Mouse (Mus musculus) stomach, embryonic 16.5 days (tissue): Measurements from ENCODE around the gene Abca5. TPM values are rescaled to one million over a fixed set of nuclear protein-coding genes. Genes with fewer than 3 reads are reported as not detected.

Experiments used
- ATAC-seq: fragments of 200-750 bp; cut with Nextera tagmentation; 2 replicates; pipeline ENCODE4 v1.8.0; 2017; ENCODE audit warnings: moderate number of reproducible peaks, moderate TSS enrichment; ENCODE audit not compliant: insufficient read depth, low FRiP score
- H3K27ac ChIP-seq: fragments of 300-500 bp; sonication (generic); 2 replicates; pipeline ENCODE4 v1.5.1; 2014; ENCODE audit warnings: low read length
- H3K27me3 ChIP-seq: fragments of 300-500 bp; sonication (generic); 2 replicates; pipeline ENCODE4 v1.6.1; 2014; ENCODE audit warnings: low read length, control low read depth, mixed read lengths; ENCODE audit not compliant: control insufficient read depth, insufficient read depth
- H3K36me3 ChIP-seq: fragments of 300-500 bp; sonication (generic); 2 replicates; pipeline ENCODE4 v1.6.1; 2014; ENCODE audit warnings: low read length; ENCODE audit not compliant: control insufficient read depth, insufficient read depth
- H3K4me1 ChIP-seq: fragments of 300-500 bp; sonication (generic); 2 replicates; pipeline ENCODE4 v1.6.1; 2014; ENCODE audit warnings: low read length, control low read depth, mixed read lengths; ENCODE audit not compliant: control insufficient read depth, insufficient read depth
- H3K4me2 ChIP-seq: fragments of 300-500 bp; sonication (generic); 2 replicates; pipeline ENCODE4 v1.6.1; 2014; ENCODE audit warnings: low read depth, low read length, mixed read lengths
- H3K4me3 ChIP-seq: fragments of 300-500 bp; sonication (generic); replicated peaks from 2 replicates; pipeline ENCODE4 v1.5.1; 2014; ENCODE audit warnings: mild to moderate bottlenecking, low read length
- H3K9ac ChIP-seq: fragments of 300-500 bp; sonication (generic); 2 replicates; pipeline ENCODE4 v1.6.1; 2014; ENCODE audit warnings: low read length
- H3K9me3 ChIP-seq: fragments of 300-500 bp; sonication (generic); replicated peaks from 2 replicates; pipeline ENCODE4 v1.6.1; 2016; ENCODE audit warnings: low read length, control low read depth; ENCODE audit not compliant: control insufficient read depth
- WGBS: fragments of 180-500 bp; shearing (Covaris S2); extraction: QIAGEN DNeasy Blood & Tissue Kit; methylation state at CpG from one replicate; pipeline ENCODE4 v1.1.7; 2014; 5-methylcytosine and 5-hydroxymethylcytosine counted together
- polyA plus RNA-seq: library from polyadenylated mRNA; unstranded; fragments of >200 nt; fragmentation: Nextera tagmentation; extraction: Ambion mirVana; gene quantifications from 2 replicates; pipeline ENCODE4 v1.2.1, GENCODE M21; 2015

Gene Abca5
- polyA plus RNA-seq, 1 experiment from 2014 or later: 3.8 TPM

DNA sequence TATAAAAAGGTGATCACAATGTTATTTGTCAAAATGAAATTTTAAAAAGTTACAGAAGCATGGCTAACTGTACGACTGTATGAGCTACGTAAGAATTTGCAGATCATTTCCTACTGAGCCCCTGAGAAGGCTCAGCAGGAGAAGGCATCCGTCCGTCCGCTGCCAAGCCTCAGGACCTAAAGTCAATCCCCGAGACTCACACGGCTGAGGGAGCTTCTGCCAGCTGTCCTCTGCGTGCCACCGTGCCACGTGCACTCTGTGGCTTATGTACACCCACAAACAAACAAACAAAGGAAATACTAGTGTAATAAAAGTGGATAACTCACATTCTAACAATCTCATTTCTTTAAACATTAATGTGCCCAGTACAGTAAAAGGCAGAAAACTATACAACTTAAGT is 52.7 kb downstream of the Abca5 start:
- no peaks in the 10 kb centered on the region for H3K4me1 ChIP-seq
- no peak overlapping the region for H3K4me3 ChIP-seq
- WGBS: 66% methylated on average over 10 of the region's 10 CpGs
- H3K4me2 ChIP-seq: no peak overlapping the region
- H3K27me3 ChIP-seq: no peaks in the 10 kb centered on the region
- no peak overlapping the region for H3K9ac ChIP-seq
- no peak overlapping the region for H3K27ac ChIP-seq
- no peaks in the 10 kb centered on the region for H3K36me3 ChIP-seq
- no peaks in the 10 kb centered on the region for H3K9me3 ChIP-seq
- no peak for ATAC-seq

DNA sequence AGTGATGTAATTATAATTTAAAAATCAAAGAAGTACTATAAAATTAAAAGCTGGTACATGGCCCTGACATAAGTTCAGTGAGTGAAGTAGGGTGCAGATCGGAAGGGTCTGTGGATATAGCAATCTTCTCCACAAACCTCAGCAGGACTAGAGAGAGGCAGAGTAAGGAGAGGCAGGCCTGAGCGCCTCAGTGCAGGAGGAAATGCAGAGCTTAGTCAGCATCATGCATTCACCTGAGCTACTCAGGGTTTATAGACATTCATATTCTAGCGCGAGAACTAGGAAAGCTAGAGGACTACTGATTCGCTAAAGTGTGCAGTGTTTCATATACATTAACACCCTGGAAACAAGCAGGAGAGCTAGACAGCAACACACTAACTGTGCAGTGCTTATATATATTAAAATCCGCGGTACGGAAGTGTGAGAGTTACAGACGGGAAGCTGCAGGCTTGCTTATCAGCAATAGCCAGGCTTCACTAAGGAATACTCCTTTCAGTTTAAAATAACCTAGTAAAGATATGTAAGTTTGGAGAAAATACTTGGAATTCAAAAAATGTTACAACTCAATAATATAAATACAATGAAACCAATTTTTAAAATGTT is 53.2 kb downstream of the Abca5 start:
- Histone ChIP-seq H3K4me2 (no peak overlapping the region), H3K4me1 (no peaks in the 10 kb centered on the region), H3K27me3 (no peaks in the 10 kb centered on the region), H3K27ac (no peak overlapping the region), H3K9me3 (no peaks in the 10 kb centered on the region), H3K4me3 (no peak overlapping the region), H3K36me3 (no peaks in the 10 kb centered on the region), H3K9ac (no peak overlapping the region)
- ATAC-seq: no peak
- 76% methylated on average over 9 of the region's 9 CpGs for WGBS

DNA sequence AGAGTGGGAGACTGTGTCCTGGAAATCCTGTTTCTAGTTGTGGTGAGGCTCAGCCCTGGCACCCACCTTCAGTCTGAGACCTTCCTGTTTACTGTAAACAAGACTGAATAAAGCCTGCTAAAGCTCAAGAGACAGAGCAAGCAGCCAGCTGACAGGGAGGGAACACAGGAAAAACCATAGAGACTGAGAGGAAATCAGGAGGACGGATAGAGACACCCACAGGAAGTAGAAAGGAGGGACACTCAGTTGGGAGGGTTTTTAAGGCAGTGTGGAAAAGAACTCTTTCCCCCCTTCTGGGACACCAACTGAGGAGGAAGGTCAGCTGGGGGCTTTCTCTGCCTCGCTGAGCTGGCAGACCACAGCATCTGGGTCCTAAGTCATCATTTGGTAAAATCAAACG is 62.7 kb downstream of the Abca5 start:
- H3K9me3 ChIP-seq: no peaks in the 10 kb centered on the region
- no peak overlapping the region for H3K4me2 ChIP-seq
- H3K4me1 ChIP-seq: no peaks in the 10 kb centered on the region
- 46% methylated on average over 3 of the region's 3 CpGs for WGBS
- H3K36me3 ChIP-seq: no peaks in the 10 kb centered on the region
- no peaks in the 10 kb centered on the region for H3K27me3 ChIP-seq
- H3K9ac ChIP-seq: no peak overlapping the region
- no peak for ATAC-seq
- no peak overlapping the region for H3K27ac ChIP-seq
- H3K4me3 ChIP-seq: no peak overlapping the region

DNA sequence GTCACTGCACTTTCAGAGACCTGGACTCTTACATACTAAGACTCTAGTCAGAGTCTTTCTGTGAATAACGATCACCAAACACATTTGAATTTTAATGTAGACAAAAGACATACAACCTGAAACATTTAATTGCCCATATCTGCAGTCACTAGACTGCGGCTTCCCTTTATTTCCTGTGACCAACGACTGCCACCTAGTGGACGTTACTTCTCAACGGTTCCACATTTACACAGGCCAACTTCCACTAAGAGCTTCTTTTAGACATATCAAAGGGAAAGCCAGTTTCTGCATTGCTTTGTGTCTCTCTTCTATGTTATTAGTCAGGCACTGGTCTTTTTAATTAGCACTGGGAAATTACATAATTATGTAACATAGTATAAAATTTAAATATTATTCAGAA is 65.8 kb downstream of the Abca5 start:
- Histone ChIP-seq H3K9me3 (no peaks in the 10 kb centered on the region), H3K9ac (no peak overlapping the region), H3K36me3 (no peaks in the 10 kb centered on the region), H3K4me2 (no peak overlapping the region), H3K4me3 (no peak overlapping the region), H3K27me3 (no peaks in the 10 kb centered on the region), H3K4me1 (0 out of 2 replicates have a peak, but pooled peaks cover 3% of the 10 kb centered on the region), H3K27ac (no peak overlapping the region)
- no peak for ATAC-seq
- 7% methylated on average over 5 of the region's 5 CpGs for WGBS

DNA sequence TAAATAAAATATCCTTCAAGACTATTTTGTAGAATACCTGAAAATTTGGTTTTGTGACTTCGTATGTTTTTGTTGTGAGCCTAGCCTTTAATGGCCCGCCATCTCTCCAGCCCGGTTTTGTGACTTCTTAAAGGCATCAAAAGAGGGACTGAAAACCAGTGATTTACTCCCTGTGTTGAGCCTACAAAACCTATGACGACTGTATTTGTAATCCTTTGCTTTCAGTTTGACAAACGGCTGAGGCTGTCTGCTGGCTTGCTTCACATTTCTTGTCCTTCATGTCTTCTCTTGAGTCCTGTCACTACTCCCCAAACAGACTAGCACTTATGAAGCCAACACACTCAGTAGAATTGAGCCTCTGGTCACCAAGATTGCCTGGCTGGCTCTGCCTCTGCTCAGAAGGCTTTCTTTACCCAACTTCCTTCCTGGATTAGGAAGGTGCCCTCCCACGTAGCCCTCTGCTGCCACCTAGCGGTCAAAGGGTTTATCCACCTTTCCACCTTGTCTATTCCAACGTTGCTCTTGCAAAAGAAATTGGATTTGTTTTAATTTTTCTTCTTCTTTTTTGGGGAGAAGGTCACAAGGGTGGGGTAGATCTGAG is 69.2 kb downstream of the Abca5 start:
- Histone ChIP-seq H3K4me3 (no peak overlapping the region; the same call in 1 of the 2 replicates), H3K4me2 (peak overlapping the region; percentile 38; the same call in 1 of the 2 replicates), H3K36me3 (no peaks in the 10 kb centered on the region), H3K9ac (peak overlapping the region; percentile 55), H3K27ac (no peak overlapping the region; the same call in 1 of the 2 replicates), H3K4me1 (0 out of 2 replicates have a peak, but pooled peaks cover 3% of the 10 kb centered on the region), H3K27me3 (no peaks in the 10 kb centered on the region), H3K9me3 (no peaks in the 10 kb centered on the region)
- ATAC-seq: peak; percentile 71
- WGBS: 31% methylated on average over 8 of the region's 8 CpGs

DNA sequence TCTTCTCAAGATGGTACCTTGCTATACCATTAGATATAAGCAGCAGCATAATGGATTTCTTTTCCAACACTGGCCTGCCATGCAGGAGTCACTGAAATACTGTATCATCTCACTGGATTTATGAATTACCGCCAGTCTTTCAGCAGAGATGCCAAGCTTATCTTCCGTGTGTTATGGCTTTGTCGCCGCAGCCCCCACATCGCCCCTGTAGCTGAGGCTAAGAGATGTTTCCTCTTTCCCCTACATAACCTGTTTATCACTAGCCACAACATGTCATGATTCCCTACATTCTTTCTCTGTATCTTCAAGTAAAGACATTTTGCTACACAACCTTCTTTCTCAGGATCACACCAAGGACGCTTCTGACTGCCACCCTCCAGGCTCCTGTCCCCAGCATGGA is 70.3 kb downstream of the Abca5 start:
- Histone ChIP-seq H3K4me3 (no peak overlapping the region), H3K27ac (no peak overlapping the region), H3K9ac (no peak overlapping the region), H3K9me3 (no peaks in the 10 kb centered on the region), H3K4me1 (0 out of 2 replicates have a peak, but pooled peaks cover 3% of the 10 kb centered on the region), H3K27me3 (no peaks in the 10 kb centered on the region), H3K4me2 (no peak overlapping the region), H3K36me3 (no peaks in the 10 kb centered on the region)
- WGBS: 89% methylated on average over 6 of the region's 6 CpGs
- no peak for ATAC-seq

DNA sequence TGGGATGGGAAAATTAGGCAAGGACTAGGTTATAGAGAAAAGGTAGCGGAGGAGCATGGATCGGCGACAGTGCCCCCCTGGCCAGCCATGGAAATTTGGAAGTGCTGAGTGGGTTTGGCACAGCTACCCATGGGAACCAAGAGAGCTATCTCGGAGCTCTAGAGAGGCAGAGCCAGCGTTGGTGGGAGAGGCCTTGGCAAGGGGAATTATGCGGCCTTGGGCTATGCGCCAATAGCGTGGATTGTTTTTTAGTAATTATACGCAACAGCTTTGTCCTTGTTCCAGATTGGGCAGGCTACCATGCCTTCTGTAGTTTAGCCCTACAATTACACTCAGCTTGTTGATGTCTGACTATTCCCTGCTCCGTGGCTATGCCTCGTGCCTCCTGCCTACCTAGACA is 70.8 kb downstream of the Abca5 start:
- Histone ChIP-seq H3K9me3 (no peaks in the 10 kb centered on the region), H3K4me2 (no peak overlapping the region), H3K4me3 (no peak overlapping the region), H3K9ac (no peak overlapping the region), H3K27ac (no peak overlapping the region), H3K27me3 (no peaks in the 10 kb centered on the region), H3K4me1 (0 out of 2 replicates have a peak, but pooled peaks cover 3% of the 10 kb centered on the region), H3K36me3 (no peaks in the 10 kb centered on the region)
- 89% methylated on average over 11 of the region's 11 CpGs for WGBS
- no peak for ATAC-seq

DNA sequence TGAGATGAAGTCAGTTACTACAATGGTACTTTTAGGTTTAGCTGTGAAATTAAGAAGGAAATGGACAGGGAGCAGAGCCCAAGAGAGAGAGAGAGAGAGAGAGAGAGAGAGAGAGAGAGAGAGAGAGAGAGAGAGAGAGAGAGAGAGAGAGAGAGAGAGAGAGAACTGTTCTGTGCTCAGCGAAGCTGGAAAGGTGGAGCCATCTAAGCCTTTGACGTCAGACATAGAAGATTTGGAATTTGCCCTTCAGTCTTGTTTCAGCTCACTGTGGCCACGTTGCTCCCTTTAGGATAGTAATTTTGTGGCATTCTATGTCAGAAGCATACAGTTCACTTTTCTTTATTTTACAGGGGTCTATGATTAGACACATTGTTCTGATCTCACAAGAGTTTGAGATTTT is 75.6 kb downstream of the Abca5 start:
- no peak overlapping the region for H3K27ac ChIP-seq
- H3K36me3 ChIP-seq: no peaks in the 10 kb centered on the region
- 73% methylated on average over 3 of the region's 3 CpGs for WGBS

DNA sequence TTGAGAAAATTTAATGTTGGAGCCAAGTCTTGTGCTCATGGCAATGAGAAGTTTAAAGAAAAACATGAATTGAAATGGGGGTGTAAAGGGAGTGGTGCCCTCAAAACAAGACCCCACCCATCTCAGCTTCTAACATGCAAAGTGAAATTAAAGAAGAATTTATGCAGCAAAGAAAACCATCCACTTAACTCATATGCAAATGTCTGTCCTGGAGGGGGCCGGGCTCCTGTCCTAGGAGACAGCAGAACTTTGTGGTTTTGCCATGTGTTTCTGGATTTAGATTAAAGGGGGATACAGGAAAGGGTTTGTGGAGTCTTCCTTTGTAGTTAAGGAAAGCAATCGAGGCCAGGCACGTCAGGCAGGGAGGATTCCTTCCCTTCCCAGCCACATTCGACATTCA is 79.6 kb downstream of the Abca5 start:
- 76% methylated on average over 4 of the region's 4 CpGs for WGBS
- H3K27me3 ChIP-seq: no peaks in the 10 kb centered on the region
- no peak overlapping the region for H3K4me3 ChIP-seq

More for the DNA sequence above, 75.6 kb downstream of the Abca5 start:
- no peaks in the 10 kb centered on the region for H3K27me3 ChIP-seq
- no peak overlapping the region for H3K9ac ChIP-seq
- H3K4me3 ChIP-seq: no peak overlapping the region
- no peak overlapping the region for H3K4me2 ChIP-seq
- no peaks in the 10 kb centered on the region for H3K9me3 ChIP-seq
- no peaks in the 10 kb centered on the region for H3K4me1 ChIP-seq
- no peak for ATAC-seq

More for the DNA sequence above, 79.6 kb downstream of the Abca5 start:
- no peaks in the 10 kb centered on the region for H3K36me3 ChIP-seq
- no peaks in the 10 kb centered on the region for H3K9me3 ChIP-seq
- H3K4me2 ChIP-seq: no peak overlapping the region
- no peak overlapping the region for H3K27ac ChIP-seq
- H3K4me1 ChIP-seq: no peaks in the 10 kb centered on the region
- H3K9ac ChIP-seq: no peak overlapping the region
- no peak for ATAC-seq
